Mouse (Mus musculus): ENCODE data around the gene Stk40. TPM values are rescaled to one million over a fixed set of nuclear protein-coding genes. Genes with fewer than 3 reads are reported as not detected.

Gene Stk40
- total RNA-seq, 2 experiments from 2014 or later = 43.5 to 48.3 TPM

DNA sequence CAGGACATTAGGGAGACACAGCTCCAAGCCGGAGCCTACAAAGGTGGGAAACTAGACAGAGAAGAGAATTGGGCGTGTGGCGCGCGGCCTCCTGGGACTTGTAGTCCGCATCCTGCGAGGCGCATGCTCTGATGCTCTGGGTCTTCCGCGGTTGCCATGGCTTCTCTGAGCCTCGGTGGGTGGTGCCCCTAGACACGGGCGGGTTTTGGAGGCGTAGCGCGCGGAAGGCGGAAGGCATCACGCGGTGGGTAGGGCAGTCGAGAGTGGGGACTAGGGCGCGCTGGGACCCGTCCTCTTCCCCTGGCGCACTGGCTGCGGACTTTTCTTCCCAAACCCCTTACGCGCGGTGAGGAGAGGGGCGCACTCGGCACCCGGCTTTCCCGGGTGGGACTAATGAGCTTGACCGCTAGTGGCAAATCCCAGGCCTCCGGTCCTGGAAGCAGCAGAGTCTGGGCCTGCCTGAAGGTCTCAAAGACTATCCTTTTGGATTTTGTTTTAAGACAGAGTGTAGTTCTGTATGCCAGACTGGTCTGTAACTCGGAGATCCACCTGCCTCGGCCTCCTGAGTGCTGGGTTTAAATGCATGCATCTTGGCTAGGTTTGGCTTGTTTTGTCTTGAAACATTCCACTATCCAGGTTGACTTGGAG is 7.2 kb upstream of the Stk40 start, which contains the start of gene Lsm10:
Gene Lsm10 (plus strand): TSS at position 160 of the 648 bp plus-strand sequence.
- peak; percentile 94 to 97 for DNase-seq (ENCODE audit: low spot score in 2 of 2)

DNA sequence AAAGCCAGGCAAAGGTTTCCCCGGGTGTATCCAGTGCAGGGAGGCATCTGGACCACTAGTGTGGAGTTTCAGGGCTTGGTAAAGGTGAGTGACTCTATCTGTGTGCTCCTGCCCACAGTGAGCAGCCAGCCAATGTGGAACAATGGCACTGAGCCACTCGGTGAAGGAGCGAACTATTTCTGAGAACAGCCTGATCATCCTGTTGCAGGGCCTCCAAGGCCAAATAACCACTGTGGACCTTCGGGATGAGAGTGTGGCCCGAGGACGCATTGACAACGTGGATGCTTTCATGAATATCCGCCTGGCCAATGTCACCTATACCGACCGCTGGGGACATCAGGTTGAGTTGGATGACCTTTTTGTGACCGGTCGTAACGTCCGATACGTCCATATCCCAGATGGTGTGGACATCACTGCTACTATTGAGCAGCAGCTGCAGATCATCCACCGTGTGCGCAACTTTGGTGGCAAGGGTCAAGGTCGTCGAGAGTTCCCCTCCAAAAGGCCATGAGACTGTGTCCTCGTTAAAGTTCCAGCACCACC is 6.0 kb upstream of the Stk40 start:
- DNase-seq (ENCODE audit: low spot score in 2 of 2) = no peak

DNA sequence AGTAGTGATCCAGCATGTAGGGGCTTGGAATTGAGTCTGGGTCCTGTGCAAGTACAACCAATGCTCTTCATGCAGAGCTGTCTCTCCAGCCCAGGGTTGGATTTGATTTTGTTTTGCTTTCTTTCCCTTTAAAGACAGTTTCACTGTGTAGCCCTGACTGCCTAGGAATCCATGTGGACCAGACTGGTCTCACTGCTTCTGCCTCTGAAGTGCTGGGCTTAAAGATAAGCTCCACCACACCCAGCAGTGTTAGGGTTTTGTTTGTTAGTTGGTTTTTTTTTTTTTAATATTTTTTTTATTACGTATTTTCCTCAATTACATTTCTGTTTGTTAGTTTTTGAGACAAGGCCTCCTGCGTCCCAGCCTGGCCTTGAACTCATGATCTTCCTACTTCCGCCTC is 4.4 kb upstream of the Stk40 start:
- DNase-seq (ENCODE audit: low spot score in 2 of 2) = no peak

DNA sequence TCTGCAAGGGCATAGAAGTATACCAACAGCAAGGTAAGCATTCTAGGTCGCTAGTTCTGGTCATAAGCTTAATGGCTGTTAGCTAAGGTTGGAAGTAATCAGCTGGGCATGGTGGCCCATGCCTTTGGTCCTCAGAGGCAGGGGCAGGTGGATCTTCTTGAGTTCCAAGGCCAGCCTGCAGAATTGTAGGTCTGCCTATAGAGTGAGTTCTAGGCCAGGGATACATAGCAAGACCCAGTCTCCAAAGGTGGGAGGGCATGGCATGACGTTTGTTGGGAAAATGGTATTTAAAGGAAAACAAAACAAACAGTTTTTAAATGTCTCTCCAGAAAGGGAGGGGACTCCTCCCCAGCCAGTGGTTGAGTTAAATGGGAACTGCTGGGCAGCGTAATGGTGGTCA is 3.0 kb upstream of the Stk40 start:
- no peak for DNase-seq (ENCODE audit: low spot score in 2 of 2)

DNA sequence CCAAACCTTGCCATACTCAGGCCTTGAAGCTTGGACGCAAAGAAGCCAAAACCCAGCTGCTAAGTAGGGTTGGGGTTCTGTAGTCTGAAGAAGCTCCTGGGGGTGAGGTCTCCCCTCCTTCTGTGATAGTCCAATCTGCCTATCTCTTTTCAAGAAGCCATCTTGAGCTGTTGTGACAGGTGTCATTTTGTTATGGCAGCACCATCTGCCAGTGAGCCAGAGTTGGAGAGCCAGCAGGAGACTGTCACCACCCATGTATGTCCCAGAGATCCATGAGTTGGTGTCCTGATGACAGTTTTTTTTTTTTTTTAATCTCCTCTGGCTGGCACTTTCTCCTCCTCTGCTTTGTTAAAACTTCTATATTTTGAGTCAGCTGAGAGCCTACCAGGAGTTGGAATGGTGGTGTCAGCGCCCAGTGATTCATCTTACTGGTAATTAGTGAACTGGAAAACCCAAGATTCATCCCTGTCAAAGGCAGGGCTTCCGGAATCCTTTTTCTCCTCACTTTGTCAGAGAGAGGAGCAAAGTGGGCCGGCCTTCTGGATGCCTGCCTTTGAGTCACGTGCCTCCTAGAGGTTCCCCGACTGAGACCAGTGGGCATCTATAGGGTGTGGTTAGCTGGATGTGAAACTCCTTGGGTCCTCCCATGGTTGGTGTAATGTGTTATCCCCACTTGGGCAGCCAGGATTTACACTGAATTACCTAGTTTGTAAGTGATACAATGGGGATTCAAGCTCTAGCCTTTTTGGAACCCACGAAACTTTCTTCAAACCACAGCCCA is 1.5 kb upstream of the Stk40 start:
- peak; percentile 40 to 44 for DNase-seq (ENCODE audit: low spot score in 2 of 2)

DNA sequence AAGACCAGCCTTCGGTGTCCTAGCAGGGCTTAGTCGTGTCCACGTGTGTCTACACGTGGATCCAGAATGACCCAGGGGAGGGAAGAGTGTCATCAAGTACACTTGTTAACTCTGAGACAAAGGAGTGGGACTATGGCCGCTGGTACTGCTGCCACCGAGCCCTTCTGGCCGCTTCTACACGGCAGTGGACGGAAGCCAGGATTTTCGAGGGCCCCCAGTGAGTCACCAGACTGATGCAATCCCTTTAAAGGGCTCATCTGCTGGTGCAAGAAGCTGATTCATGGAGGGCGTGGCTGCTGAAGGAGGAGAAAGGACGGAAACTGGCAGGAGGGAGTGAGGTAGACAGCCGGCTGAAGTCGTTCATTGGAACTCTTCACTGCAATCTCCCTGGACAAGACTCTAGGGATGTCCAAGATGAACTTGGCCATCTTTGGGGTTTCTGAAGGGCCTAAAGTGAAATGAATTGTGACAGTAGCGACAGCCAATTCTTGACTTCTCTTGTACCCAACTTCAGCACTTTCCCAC is 638 bp upstream of the Stk40 start:
- peak; percentile 84 to 85 for DNase-seq (ENCODE audit: low spot score in 2 of 2)

DNA sequence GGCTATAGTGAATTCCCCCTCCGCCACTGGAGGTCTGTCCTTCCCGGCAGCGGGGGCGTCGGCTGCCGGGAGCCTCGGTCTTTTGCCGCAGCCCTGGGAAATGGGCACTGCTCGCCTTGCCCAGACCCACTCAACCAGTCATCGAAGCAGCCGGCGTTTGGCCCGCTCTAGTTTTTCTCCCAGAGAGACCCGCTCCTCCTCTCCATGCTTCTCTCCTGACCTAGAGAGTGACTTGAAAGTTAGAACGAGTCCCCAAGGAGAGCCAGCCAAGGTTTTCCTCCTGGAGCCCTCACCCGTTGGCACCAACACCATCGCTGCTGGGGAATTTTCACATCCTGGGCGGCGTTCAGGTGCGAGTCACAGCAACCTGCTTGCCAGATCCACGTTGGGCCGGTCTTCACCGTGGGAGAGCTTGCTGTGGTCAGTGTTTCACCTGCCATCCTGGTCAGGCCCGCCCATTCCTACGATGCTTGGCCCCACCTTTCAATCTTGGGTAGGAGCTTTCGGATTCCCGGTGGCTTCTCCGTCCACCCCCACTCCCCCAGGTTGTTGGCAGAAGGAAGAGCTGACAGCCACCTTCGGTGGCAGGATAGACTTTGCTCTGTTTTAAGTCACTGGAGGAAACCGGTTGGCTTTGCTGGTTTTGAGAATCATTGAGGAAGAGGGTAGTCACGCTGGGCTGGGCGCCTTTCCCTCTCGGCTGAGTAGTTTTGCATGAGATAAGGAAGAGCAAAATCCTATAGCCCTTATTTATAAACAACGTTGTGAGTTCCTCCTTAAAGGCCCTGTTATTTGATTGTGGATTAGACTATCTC is 711 bp downstream of the Stk40 start:
- DNase-seq (ENCODE audit: low spot score in 2 of 2) = peak; percentile 33 to 44

DNA sequence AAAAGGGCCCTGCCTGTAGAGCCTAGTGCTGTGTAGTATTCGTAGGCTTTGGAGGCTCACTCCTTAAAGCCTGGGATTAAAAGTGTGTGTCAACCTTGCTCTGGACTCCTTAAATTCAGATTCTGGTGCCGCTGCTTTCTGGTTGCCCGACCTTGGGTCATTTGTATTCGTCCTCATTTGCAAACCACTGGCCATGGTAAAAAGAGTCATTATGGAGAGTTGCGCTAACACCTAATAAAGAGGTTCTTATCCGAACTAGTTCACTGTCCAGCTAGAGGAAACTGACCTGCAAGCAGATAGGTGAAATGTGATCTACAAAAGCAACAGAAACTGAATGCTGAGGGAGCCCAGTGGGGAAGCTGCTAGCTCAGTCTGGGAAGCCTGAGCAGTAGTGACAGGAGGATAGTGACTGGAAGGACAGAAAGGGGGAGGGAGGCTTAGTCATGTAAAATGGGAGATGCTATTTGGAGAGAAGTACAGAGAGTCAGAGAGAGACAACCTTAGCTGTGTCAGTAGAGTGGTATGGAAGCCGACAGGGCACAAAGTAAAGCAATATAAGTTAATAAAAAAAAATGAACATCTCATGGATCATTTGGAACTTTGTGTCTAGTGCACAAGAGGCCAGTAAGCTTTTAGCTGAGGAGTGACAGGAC is 1.5 kb downstream of the Stk40 start:
- DNase-seq (ENCODE audit: low spot score in 2 of 2) = no peak

DNA sequence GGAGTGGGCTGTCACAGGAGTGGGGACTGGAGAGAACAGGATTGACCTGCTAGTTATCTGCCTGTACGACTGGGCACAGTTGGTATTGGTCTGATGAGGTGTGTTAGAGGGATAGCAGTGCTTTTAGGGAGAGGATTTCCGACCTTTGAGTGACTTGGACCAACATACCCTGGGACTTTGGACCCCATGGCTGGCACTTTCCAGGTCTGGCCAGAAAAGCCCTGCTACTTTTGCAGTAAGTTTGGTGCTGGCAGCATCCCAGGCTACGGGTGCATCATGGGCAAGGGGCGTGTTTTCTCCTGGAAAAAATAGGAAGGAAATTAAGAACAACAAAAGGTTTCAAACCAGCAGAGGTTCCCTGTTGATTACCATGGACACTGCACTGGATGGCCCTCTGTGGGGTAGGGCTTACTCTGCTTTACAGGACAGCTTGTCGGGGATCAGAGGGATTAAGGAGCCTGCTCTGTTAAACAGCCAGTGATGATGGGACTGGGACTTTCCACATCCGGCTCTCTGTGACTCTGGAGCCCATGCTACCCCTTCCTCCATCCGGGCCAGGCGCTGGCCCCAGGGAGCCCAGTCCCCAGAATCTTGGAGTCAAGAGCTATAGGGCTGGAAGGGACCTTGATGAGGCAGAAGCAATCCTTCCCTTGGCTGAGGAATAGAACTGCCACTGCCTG is 4.4 kb downstream of the Stk40 start:
- no peak for DNase-seq (ENCODE audit: low spot score in 2 of 2)

DNA sequence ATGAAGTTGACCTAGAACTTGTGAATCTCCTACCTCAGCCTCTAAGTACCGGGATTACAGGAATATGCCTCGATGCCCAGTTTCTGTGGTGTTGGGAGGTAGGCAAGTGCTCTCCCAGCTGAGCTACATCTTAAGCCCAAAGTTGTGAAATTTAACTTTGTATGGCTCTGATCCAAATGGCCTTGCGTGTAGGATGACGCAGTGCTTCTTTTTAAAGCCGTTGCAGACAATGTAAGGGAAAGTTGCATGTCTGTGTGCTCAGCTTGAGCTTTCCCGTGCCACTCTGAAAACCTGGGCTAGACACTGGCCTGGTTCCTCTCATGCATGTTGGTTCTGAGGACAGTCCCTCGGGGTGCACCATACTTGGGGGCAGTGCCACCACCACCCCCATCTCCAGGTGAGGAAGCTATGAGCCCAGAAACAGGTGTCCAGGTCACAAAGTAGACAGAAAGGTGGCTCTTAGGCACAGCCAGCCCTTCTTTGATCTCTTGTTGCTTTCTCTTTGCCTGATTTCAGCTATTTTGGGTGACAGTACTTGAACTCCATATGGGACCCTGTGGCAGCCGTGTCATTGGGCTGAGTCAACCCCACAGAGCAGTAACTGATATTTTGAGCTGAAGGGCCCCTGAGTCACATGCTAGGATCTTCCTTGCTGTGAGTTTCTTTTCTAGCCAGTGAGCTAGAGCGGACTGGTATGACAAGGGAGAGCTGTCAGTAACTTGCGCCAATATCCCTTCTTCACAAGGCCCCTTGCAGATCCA is 6.0 kb downstream of the Stk40 start:
- DNase-seq (ENCODE audit: low spot score in 2 of 2) = no peak

DNA sequence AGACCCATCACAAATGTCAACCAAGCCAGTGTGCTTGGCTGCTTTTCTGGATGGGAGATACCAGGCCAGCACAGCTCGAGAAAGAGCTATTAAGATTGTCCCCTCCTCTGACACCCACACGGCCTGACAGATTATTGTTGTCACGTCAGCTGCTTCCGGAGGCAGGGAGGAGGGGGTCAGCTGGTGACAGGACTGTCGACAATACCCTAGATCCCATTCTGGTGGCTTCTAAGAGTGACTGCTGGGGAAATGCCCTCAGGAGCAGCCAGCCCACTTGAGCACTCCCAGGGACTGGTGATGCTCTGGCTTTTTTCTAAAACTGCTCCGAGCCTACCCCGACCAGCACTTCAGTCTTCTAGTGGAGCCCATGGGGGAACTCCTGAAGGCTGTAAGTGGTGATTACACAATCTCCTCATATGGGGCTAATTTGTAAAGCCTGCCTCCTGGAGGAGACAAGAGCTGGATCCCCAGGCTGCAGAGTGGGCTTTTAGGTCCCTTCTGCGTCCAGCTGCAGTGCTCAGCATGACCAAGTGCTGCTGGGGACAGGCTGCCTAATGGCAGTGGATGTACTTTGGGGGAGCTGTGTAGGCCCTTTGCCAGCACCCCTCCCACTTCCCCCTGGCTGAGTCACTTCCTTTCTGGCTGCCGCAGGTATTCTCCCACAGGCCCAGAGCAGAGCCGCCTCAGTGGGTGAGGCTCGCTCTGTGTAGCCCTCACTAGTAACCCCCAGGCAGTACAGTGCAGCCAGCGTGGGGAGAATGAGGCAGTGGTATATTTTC is 6.8 kb downstream of the Stk40 start:
- DNase-seq (ENCODE audit: low spot score in 2 of 2) = peak; percentile 77 to 78

DNA sequence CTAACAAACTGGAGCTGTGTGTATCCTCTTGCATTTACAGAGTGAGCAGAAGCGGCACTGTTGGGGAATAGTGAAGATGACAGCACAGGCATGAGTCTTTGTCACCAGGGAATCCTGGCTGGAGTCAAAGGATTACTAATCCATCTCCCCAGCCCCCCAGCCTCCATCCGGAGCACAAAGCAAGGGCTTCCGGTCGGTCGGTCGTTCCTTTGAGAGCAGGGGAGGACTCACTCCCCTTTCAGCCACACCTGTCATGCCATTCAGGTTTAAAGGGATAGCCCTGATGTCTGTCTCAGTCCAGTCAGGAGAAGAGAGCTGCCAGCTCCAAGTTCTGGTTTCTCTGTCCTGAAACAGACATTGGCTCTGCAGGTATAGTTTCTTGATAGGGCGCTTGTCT is 7.4 kb downstream of the Stk40 start:
- DNase-seq (ENCODE audit: low spot score in 2 of 2) = no peak

DNA sequence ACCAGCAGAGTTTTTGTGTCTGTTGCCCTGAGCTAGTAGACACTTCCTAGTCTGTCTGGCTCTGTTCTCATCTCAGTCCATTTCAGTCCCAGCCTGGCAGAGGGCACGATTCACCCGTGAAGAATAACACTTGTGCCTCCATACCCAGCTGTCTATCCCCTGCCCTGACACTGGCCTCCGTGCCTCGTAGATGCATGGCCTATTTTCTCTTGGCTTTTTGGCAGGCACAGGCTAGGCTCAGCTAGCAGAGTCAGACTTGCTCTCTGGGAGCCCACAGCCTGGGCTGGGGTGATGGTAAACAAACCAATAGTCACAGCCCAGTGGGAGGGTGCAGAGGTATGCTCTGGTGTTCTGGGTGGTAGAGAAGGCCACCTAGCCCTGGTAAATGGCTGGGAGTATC is 9.5 kb downstream of the Stk40 start:
- no peak for DNase-seq (ENCODE audit: low spot score in 2 of 2)

DNA sequence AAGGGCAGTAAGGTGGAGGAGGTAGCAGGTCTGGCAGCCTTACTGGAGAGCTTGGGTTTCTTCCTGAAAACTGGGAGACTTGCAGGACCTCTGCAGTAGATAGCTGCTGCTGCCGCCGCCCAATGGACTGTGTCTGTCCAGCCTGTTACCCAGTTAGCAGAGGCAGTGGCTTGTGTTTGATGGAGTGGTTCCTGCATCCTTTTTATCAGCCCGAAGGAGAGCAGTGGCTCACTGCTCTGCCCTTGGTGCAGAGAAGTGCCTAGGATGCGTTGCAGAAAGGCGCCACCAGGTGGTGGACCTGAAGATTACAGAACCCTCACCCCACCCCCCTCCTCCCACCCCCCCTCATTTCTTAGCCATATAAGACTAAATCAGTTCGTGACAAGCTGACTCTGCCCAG is 10.2 kb downstream of the Stk40 start:
- peak in 1 of 2 experiments; percentile 51 for DNase-seq (ENCODE audit: low spot score in 2 of 2)

DNA sequence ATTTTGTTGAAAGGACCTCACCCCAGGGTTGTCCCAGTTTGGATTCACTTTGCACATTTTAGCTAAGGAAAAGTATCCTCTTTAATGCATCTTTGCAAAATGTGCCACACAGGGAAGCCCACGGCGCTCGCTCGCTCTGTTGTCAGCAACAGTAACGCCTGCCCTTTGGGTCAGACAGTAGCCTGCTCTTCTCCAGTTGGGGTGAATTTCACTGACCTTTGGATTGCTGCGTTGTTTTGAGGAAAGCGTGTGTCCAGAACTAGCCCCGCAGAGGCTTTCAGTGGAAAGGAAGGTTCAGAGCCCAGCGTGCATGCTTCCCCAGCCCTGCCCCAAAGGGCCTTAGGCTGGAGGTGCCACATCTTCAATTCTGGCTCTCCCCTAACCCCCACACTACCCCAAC is 11.7 kb downstream of the Stk40 start:
- no peak for DNase-seq (ENCODE audit: low spot score in 2 of 2)

DNA sequence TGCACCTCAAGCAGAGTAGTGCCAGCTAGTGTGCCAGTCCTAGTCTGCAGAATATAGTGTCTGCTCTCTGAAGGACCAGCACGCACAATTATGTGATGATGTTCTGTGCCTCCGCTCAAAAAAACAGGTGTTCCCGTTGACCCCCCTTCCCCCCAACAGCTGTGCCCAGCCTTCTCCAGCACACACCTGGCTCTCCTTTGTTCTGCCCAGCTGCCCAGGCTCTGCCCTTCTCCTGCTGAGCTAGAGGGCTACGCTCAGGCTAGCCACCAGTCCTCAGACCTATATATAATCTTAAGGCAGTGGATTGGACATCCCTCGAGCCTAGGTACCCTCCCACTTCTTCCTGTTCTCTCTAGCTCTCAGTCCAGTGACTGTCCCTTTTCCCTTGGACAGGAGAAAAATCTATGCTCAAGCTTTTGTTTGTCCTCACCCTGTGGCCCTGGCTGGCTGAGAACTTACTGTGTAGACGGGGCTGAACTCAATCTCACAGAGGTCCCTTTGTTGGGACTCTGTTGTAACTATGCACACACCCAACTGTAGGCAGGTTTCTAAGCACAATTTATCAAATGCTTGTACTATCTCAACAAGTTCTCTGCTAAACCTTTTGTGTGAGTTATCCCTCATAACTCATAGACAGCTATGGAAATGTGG is 12.2 kb downstream of the Stk40 start:
- no peak for DNase-seq (ENCODE audit: low spot score in 2 of 2)

DNA sequence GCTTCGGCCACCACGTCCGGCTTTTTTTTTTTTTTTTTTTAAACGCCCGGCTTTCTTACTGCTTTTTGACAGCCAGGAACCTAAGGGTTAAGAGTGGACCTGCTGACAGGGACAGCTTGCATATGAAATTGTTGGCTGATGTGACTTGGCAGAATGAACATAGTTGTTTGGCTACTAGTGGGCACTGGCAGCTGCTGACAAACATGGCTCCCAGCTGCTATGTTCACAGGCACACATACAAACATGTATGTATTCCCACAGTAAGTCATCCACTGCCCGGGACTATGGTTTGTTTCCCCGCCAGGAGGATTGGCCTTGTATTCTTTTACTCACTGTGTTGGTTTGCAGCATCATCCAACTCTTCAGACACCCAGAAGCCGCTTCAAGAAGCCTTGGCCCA is 13.4 kb downstream of the Stk40 start:
- DNase-seq (ENCODE audit: low spot score in 2 of 2) = no peak

DNA sequence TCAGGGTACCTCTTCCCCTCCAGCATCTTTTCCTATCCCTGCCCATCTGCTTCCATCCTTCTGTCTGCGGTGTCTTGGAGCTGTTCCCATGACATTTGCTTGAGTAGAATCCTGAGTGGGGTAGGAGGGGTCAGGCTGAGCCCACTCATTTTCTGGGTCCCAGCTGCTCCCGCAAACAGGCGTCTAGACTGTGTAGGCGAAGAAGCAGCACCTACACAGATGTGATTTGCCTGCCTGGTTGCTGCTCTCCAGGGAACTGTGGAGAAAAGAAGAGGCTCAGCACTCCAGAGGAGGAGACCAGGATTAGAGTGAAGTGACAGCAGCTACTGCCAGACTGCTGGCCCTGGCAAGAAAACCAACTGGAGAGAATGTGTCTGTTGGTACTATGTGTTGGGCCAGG is 14.9 kb downstream of the Stk40 start:
- DNase-seq (ENCODE audit: low spot score in 2 of 2) = peak; percentile 63 to 75

Measured in left cerebral cortex, adult 18-20 months (tissue).